In the genomic region with DNA sequence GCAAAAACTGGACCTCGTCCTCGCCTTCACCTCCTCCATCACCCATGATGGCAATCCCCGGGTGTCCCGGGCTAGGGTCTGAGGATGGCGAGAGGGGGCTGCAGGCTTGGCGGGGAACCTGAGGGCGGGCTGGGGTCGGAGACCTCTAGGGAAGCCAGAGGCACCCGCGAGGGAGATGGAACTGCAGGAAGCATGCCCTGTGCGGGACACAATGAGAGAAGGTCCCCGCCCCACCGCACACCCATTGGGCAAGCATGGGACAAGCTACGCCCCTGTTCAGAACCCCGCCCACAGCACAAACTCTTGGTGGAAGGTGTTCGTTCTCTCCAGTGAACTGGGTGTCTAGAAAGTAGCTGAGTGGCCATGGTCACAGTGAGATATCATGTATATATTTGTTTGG, we compare ENCODE assay signal across 8 mouse cellular contexts. TPM values are rescaled to one million over a fixed set of nuclear protein-coding genes. Genes with fewer than 3 reads are reported as not detected.
A peak's percentile ranks its signal among the peaks of the same experiment; 100 is the strongest.
DNase-seq lines count a peak whose midpoint lies in the region; ATAC-seq and TF ChIP-seq lines count a peak whose summit lies in the region.

A gene (minus strand): TSS at position 210 of the 400 bp plus-strand sequence.

- no peak for TF ChIP-seq CTCF in lung, postnatal 0 days (IDR thresholded peaks at IDR 0.05)

- H3K4me2 ChIP-seq in kidney, embryonic 14.5 days (replicated peaks; ENCODE audit: low read depth, low read length): peak within 1 kb of the TSS; percentile 87
- H3K4me2 ChIP-seq in lung, postnatal 0 days (replicated peaks; ENCODE audit: low read depth, low read length): peak within 1 kb of the TSS; percentile 40

- peaks cover 18% of the 10 kb centered on the region; the same call in 1 of the 2 replicates for H3K4me1 ChIP-seq in kidney, embryonic 14.5 days (ENCODE audit: control insufficient read depth, insufficient read depth, low read length)
- H3K4me1 ChIP-seq in lung, postnatal 0 days (ENCODE audit: insufficient read depth, low read depth, low read length): peaks cover 4% of the 10 kb centered on the region; the same call in 1 of the 2 replicates

- under 1% methylated on average over 16 of the region's 16 CpGs for WGBS in kidney, embryonic 14.5 days
- WGBS in lung, postnatal 0 days: 2% methylated on average over 16 of the region's 16 CpGs

- peak; percentile 85 for ATAC-seq in granulocyte monocyte progenitor cell, adult 5-6 weeks (replicated peaks; ENCODE audit: poor library complexity, severe bottlenecking)
- peak; percentile 84 for ATAC-seq in kidney, embryonic 14.5 days (ENCODE audit: low FRiP score, low TSS enrichment)
- ATAC-seq in lung, postnatal 0 days: peak; percentile 90

- no peaks in the 10 kb centered on the region for H3K27me3 ChIP-seq in kidney, embryonic 14.5 days (ENCODE audit: control insufficient read depth, insufficient read depth, low read length)
- H3K27me3 ChIP-seq in lung, postnatal 0 days (replicated peaks; ENCODE audit: insufficient read depth, low read length): no peaks in the 10 kb centered on the region

- no peak for TF ChIP-seq EP300 in lung, postnatal 0 days (IDR thresholded peaks at IDR 0.05)

- H3K9me3 ChIP-seq in kidney, embryonic 14.5 days (ENCODE audit: control insufficient read depth, low read length): no peaks in the 10 kb centered on the region
- no peaks in the 10 kb centered on the region for H3K9me3 ChIP-seq in lung, postnatal 0 days (ENCODE audit: low read length)

- DNase-seq in layer of hippocampus, postnatal 10 days (ENCODE audit: low spot score in 2 of 2): peak in 1 of 2 experiments; percentile 18
- no peak for DNase-seq in layer of hippocampus, adult 11-12 months (ENCODE audit: low spot score)
- DNase-seq in embryo, embryonic 10 days (ENCODE audit: low spot score): peak; percentile 91
- DNase-seq in lung, postnatal 0 days (ENCODE audit: low spot score): peak; percentile 82
- DNase-seq in ovary, postnatal 36 days (ENCODE audit: low spot score): peak; percentile 57
- no peak for DNase-seq in right cerebral cortex, adult 18-20 months

- no peaks in the 10 kb centered on the region for H3K36me3 ChIP-seq in kidney, embryonic 14.5 days (ENCODE audit: control insufficient read depth, insufficient read depth, low read length)
- no peaks in the 10 kb centered on the region for H3K36me3 ChIP-seq in lung, postnatal 0 days (ENCODE audit: insufficient read depth, low read length)

- peak within 1 kb of the TSS; percentile 44 for H3K4me3 ChIP-seq in kidney, embryonic 14.5 days (ENCODE audit: low read length)
- no peak within 1 kb of the TSS for H3K4me3 ChIP-seq in lung, postnatal 0 days (ENCODE audit: low read depth, low read length)

- no peak within 1 kb of the TSS for H3K27ac ChIP-seq in kidney, embryonic 14.5 days (ENCODE audit: low read depth, low read length)
- no peak within 1 kb of the TSS for H3K27ac ChIP-seq in lung, postnatal 0 days (ENCODE audit: low read length)

- H3K9ac ChIP-seq in kidney, embryonic 14.5 days (ENCODE audit: low read depth, low read length): peak within 1 kb of the TSS; percentile 63; the same call in 1 of the 2 replicates
- no peak within 1 kb of the TSS for H3K9ac ChIP-seq in lung, postnatal 0 days (replicated peaks; ENCODE audit: low read depth)

RNA-seq across cellular contexts. Expression of the gene that starts here (rescaled TPM):
- total RNA-seq in layer of hippocampus, postnatal 10 days (2021): 10 to 100 TPM; 12.6 to 13.7 TPM
- 4.7 TPM in 1 of 2 replicates, not detected in the other for total RNA-seq in granulocyte monocyte progenitor cell, adult 5-6 weeks (2014; fragmentation: Nextera tagmentation)
- total RNA-seq in granulocyte monocyte progenitor cell, adult 5-6 weeks (2017): 0.69 TPM in 1 of 2 replicates, not detected in the other
- polyA plus RNA-seq in kidney, embryonic 14.5 days (2014; fragmentation: Nextera tagmentation; extraction: Ambion mirVana): 1.1 TPM in 2 replicates
- 0.01 and 0.05 TPM in 2 replicates for polyA plus RNA-seq in lung, postnatal 0 days (2015; fragmentation: Nextera tagmentation; extraction: Ambion mirVana)

Comparison
In these comparisons a context has a peak if more than half of its experiments do, and no peak if none do; other contexts are left out.
1. Peak in DNase-seq, ATAC-seq and H3K4me2 ChIP-seq in lung, postnatal 0 days; RNA of the gene not detected or under 1 TPM.
2. DNase-seq: peak in embryo, embryonic 10 days (single experiment) and ovary, postnatal 36 days (single experiment); none in layer of hippocampus, adult 11-12 months (single experiment) and right cerebral cortex, adult 18-20 months (single experiment).
3. Peak in every context shown above with its lines, with median percentiles within 50 percentile points of each other: ATAC-seq.